Mouse (Mus musculus) megakaryocyte progenitor cell, adult 5-6 weeks (primary cell): Measurements from ENCODE around the gene Tdrd5. TPM values are rescaled to one million over a fixed set of nuclear protein-coding genes. Genes with fewer than 3 reads are reported as not detected.
"Not testable (repeated sequence)": the region's sequence is repeated elsewhere in the genome, so short reads cannot be mapped to it uniquely, and the experiment has no call there.

Experiments
- ATAC-seq: replicated peaks from 2 replicates; pipeline ENCODE4 v1.8.0; 2016; ENCODE audit warnings: mild to moderate bottlenecking, moderate TSS enrichment, inconsistent platforms; ENCODE audit not compliant: poor library complexity
- total RNA-seq, 2 experiments: library from RNA; stranded (forward) in 1 of 2; stranded (reverse) in 1 of 2; fragments of 157-497, 149-512 nt in 1 of 2; fragments of 200-1000 nt in 1 of 2; gene quantifications; 2 replicates each; pipeline versions ENCODE4 v1.2.3 to v1.2.4; 2015 to 2017

Gene Tdrd5
- total RNA-seq, 2 experiments from 2014 or later, result 0.05 TPM; not detected in 1

- peak; percentile 84 for ATAC-seq
Measured at GRCm38 (mm10) chr1:156263352-156263751, 40.1 kb downstream of the Tdrd5 start.

- ATAC-seq, result no peak
Measured at GRCm38 (mm10) chr1:156254866-156255265, 48.6 kb downstream of the Tdrd5 start.

- not testable (repeated sequence) for ATAC-seq
Measured at GRCm38 (mm10) chr1:156251096-156251495, 52.4 kb downstream of the Tdrd5 start.

- no peak for ATAC-seq
Measured at GRCm38 (mm10) chr1:156247893-156248292, 55.6 kb downstream of the Tdrd5 start.

GRCm38 (mm10) chr1:156241713-156242348 lies 61.6 kb downstream of the Tdrd5 start:
- ATAC-seq, result peak; percentile 95

GRCm38 (mm10) chr1:156241035-156241434 lies 62.4 kb downstream of the Tdrd5 start:
- peak; percentile 95 for ATAC-seq

GRCm38 (mm10) chr1:156231122-156231521 lies 72.3 kb downstream of the Tdrd5 start:
- no peak for ATAC-seq

GRCm38 (mm10) chr1:156230339-156231089 lies 73.0 kb downstream of the Tdrd5 start:
- ATAC-seq, result no peak

GRCm38 (mm10) chr1:156229448-156229847 lies 74.0 kb downstream of the Tdrd5 start:
- ATAC-seq, result peak; percentile 96

GRCm38 (mm10) chr1:156228728-156229127 lies 74.7 kb downstream of the Tdrd5 start:
- no peak for ATAC-seq

- 0 out of 2 replicates have a peak, but pooled peaks have one; percentile 26 for ATAC-seq
Measured at GRCm38 (mm10) chr1:156226903-156227302, 76.6 kb downstream of the Tdrd5 start.

- peak; percentile 47 for ATAC-seq
Measured at GRCm38 (mm10) chr1:156222205-156223000, 81.1 kb downstream of the Tdrd5 start.

GRCm38 (mm10) chr1:156221327-156221726 lies 82.1 kb downstream of the Tdrd5 start:
- ATAC-seq, result no peak

- ATAC-seq, result no peak
Measured at GRCm38 (mm10) chr1:156218573-156218972, 84.9 kb downstream of the Tdrd5 start.

GRCm38 (mm10) chr1:156217941-156218340 lies 85.5 kb downstream of the Tdrd5 start:
- ATAC-seq, result no peak

- ATAC-seq, result peak; percentile 87
Measured at GRCm38 (mm10) chr1:156217393-156217792, 86.1 kb downstream of the Tdrd5 start.

- no peak for ATAC-seq
Measured at GRCm38 (mm10) chr1:156216249-156216648, 87.2 kb downstream of the Tdrd5 start.

- ATAC-seq, result no peak
Measured at GRCm38 (mm10) chr1:156214651-156215050, 88.8 kb downstream of the Tdrd5 start.

GRCm38 (mm10) chr1:156212923-156213322 lies 90.5 kb downstream of the Tdrd5 start:
- ATAC-seq, result peak; percentile 90

- no peak for ATAC-seq
Measured at GRCm38 (mm10) chr1:156211809-156212317, 91.6 kb downstream of the Tdrd5 start.
